Mouse (Mus musculus): ENCODE data around the gene Olfr661. TPM values are rescaled to one million over a fixed set of nuclear protein-coding genes. Genes with fewer than 3 reads are reported as not detected.

The Olfr661 gene
- polyA plus RNA-seq (2015; fragmentation: Nextera tagmentation; extraction: Ambion mirVana): not detected in 2 replicates

DNA sequence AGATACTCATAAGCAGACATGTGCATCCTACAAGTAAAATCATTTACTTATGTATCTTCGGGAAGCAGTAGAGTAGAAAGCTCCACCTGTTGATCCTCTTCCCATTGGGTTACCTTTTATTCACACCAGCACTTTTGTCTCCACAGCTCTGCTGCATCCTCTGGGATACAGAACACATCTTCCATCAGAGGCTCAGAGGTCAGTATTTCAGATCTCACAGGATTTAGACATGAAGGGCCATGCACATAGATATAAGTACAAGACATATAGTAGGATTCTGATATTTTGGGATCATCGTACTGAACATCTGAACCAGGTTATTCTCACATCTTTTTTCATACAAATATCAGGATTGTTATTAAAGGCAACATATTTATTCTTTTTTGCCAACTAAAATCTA, at the start of gene Olfr661:
Gene Olfr661 (plus strand): TSS at position 301 of the 400 bp plus-strand sequence.
- no peak within 1 kb of the TSS for H3K9ac ChIP-seq
- no peaks in the 10 kb centered on the region for H3K9me3 ChIP-seq (replicated peaks)
- no peak within 1 kb of the TSS for H3K27ac ChIP-seq
- no peaks in the 10 kb centered on the region for H3K27me3 ChIP-seq
- no peak within 1 kb of the TSS for H3K4me3 ChIP-seq
- H3K4me2 ChIP-seq: no peak within 1 kb of the TSS
- no peak for ATAC-seq (replicated peaks; ENCODE audit: insufficient number of reproducible peaks, insufficient read depth, low FRiP score, low read depth)
- H3K4me1 ChIP-seq (replicated peaks): no peaks in the 10 kb centered on the region
- 73% methylated on average over 2 of the region's 2 CpGs for WGBS
- no peaks in the 10 kb centered on the region for H3K36me3 ChIP-seq

DNA sequence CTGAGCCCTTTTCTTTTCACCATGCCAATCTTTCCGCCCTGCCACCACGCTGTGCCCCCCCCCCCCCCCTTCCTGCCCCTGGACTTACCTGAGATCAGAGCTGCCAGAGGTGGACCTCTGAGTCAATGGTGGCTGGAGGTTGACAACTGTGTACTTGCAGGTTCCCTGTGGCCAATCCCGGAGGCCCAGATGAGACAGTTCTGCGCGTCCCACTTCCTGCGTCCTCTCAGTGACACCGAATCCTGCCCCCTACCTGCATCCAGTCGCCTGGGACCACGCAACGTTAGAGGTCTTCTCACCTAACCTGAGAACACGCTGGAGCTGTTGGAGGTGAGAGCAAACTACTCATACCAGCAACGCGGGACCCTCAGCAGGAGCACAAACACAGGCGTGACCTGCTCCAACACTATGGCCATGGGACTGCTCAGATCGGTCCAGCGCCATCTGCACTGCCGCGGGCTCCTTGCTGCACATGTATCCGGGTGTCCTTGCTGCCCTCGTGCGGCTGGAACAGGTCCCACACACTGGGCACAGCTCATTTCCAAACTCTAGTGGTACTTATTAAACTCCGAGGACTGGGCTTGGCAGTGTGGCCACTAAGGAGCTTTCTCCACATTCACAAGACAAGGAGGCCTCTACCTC, 39.3 kb upstream of the Olfr661 start, which contains the start of gene Olfr658:
Gene Olfr658 (minus strand): TSS at position 465 of the 642 bp plus-strand sequence.
- Histone ChIP-seq H3K9me3 (replicated peaks) (no peaks in the 10 kb centered on the region), H3K9ac (no peak within 1 kb of the TSS), H3K4me3 (peak within 1 kb of the TSS; percentile 24; the same call in 1 of the 2 replicates), H3K36me3 (no peaks in the 10 kb centered on the region), H3K4me1 (replicated peaks) (no peaks in the 10 kb centered on the region), H3K4me2 (peak within 1 kb of the TSS; percentile 52), H3K27ac (no peak within 1 kb of the TSS), H3K27me3 (no peaks in the 10 kb centered on the region)
- 18% methylated on average over 20 of the region's 22 CpGs for WGBS
- ATAC-seq (replicated peaks; ENCODE audit: insufficient number of reproducible peaks, insufficient read depth, low FRiP score, low read depth): peak; percentile 70; the same call in 1 of the 2 replicates

DNA sequence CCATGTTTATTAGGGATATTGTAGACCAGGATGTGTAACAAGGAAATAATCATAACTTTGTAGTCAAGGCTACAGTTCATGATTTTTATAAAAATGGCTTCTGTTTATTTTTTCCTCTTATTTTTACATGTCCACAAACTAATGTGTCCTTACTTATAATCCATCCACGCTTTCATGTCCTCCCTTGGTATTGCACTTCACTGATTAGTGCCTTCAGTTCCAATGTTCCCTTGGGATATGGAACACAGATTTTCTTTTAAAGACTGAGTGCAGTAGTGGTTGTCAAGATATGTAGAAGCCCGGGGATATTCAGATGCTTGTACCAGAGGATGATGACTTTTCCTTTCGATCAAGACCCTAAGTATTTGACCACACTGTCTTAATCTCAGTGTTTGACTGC, 19.8 kb upstream of the Olfr661 start, which contains the start of gene Olfr659:
Gene Olfr659 (plus strand): TSS at position 301 of the 400 bp plus-strand sequence.
- Histone ChIP-seq H3K9ac (no peak within 1 kb of the TSS), H3K4me1 (replicated peaks) (no peaks in the 10 kb centered on the region), H3K27me3 (no peaks in the 10 kb centered on the region), H3K27ac (no peak within 1 kb of the TSS), H3K4me3 (no peak within 1 kb of the TSS), H3K36me3 (no peaks in the 10 kb centered on the region), H3K9me3 (replicated peaks) (no peaks in the 10 kb centered on the region), H3K4me2 (no peak within 1 kb of the TSS)
- 69% methylated on average over 3 of the region's 3 CpGs for WGBS
- no peak for ATAC-seq (replicated peaks; ENCODE audit: insufficient number of reproducible peaks, insufficient read depth, low FRiP score, low read depth)

Other genes with a start within 250 kb of the Olfr661 start
- 0.92 and 1.9 TPM in 2 replicates for gene Trim30a, start 221.3 kb upstream of the Olfr661 start, polyA plus RNA-seq (2015; fragmentation: Nextera tagmentation; extraction: Ambion mirVana)
- gene Trim30d, start 178.7 kb upstream of the Olfr661 start, polyA plus RNA-seq (2015; fragmentation: Nextera tagmentation; extraction: Ambion mirVana): 0.48 and 1.1 TPM in 2 replicates
- not detected in 2 replicates for gene Olfr651, start 136.4 kb upstream of the Olfr661 start, polyA plus RNA-seq (2015; fragmentation: Nextera tagmentation; extraction: Ambion mirVana)
- not detected in 2 replicates for gene Olfr652, start 125.6 kb upstream of the Olfr661 start, polyA plus RNA-seq (2015; fragmentation: Nextera tagmentation; extraction: Ambion mirVana)
- gene Olfr653, start 109.2 kb upstream of the Olfr661 start, polyA plus RNA-seq (2015; fragmentation: Nextera tagmentation; extraction: Ambion mirVana): not detected in 2 replicates
- gene Olfr654, start 99.5 kb upstream of the Olfr661 start, polyA plus RNA-seq (2015; fragmentation: Nextera tagmentation; extraction: Ambion mirVana): not detected in 2 replicates
- not detected in 2 replicates for gene Olfr655, start 84.7 kb upstream of the Olfr661 start, polyA plus RNA-seq (2015; fragmentation: Nextera tagmentation; extraction: Ambion mirVana)
- gene Olfr656, start 72.5 kb upstream of the Olfr661 start, polyA plus RNA-seq (2015; fragmentation: Nextera tagmentation; extraction: Ambion mirVana): not detected in 2 replicates
- not detected in 2 replicates for gene Olfr657, start 61.7 kb upstream of the Olfr661 start, polyA plus RNA-seq (2015; fragmentation: Nextera tagmentation; extraction: Ambion mirVana)
- not detected in 2 replicates for gene Olfr658, start 39.2 kb upstream of the Olfr661 start, polyA plus RNA-seq (2015; fragmentation: Nextera tagmentation; extraction: Ambion mirVana)
- not detected in 2 replicates for gene Olfr659, start 19.7 kb upstream of the Olfr661 start, polyA plus RNA-seq (2015; fragmentation: Nextera tagmentation; extraction: Ambion mirVana)
- gene Usp17le, start 91.0 kb downstream of the Olfr661 start, polyA plus RNA-seq (2015; fragmentation: Nextera tagmentation; extraction: Ambion mirVana): not detected in 2 replicates
- not detected in 2 replicates for gene Usp17lb, start 156.1 kb downstream of the Olfr661 start, polyA plus RNA-seq (2015; fragmentation: Nextera tagmentation; extraction: Ambion mirVana)
- gene Usp17la, start 170.5 kb downstream of the Olfr661 start, polyA plus RNA-seq (2015; fragmentation: Nextera tagmentation; extraction: Ambion mirVana): not detected in 2 replicates
- gene Olfr665, start 191.5 kb downstream of the Olfr661 start, polyA plus RNA-seq (2015; fragmentation: Nextera tagmentation; extraction: Ambion mirVana): not detected in 2 replicates
- not detected in 2 replicates for gene Olfr666, start 209.5 kb downstream of the Olfr661 start, polyA plus RNA-seq (2015; fragmentation: Nextera tagmentation; extraction: Ambion mirVana)
- not detected in 2 replicates for gene Olfr667, start 235.0 kb downstream of the Olfr661 start, polyA plus RNA-seq (2015; fragmentation: Nextera tagmentation; extraction: Ambion mirVana)
- gene Olfr668, start 241.6 kb downstream of the Olfr661 start, polyA plus RNA-seq (2015; fragmentation: Nextera tagmentation; extraction: Ambion mirVana): not detected in 2 replicates
- gene Olfr669, start 247.7 kb downstream of the Olfr661 start, polyA plus RNA-seq (2015; fragmentation: Nextera tagmentation; extraction: Ambion mirVana): not detected in 2 replicates